Mouse (Mus musculus) heart, embryonic 14.5 days (tissue): Measurements from ENCODE around the gene Map2k2. TPM values are rescaled to one million over a fixed set of nuclear protein-coding genes. Genes with fewer than 3 reads are reported as not detected.
"Not testable (repeated sequence)": the region's sequence is repeated elsewhere in the genome, so short reads cannot be mapped to it uniquely, and the experiment has no call there.

Experiments used
- ATAC-seq: fragments of 200-750 bp; cut with Nextera tagmentation; 2 replicates; pipeline ENCODE4 v1.8.0; 2017; ENCODE audit warnings: low read depth, moderate TSS enrichment; ENCODE audit not compliant: insufficient number of reproducible peaks, insufficient read depth, low FRiP score
- H3K27ac ChIP-seq, 2 experiments: fragments of 200-500 bp in 1 of 2; fragments of 300-500 bp in 1 of 2; sonication (generic) in 1 of 2; replicated peaks in 1 of 2; 2 replicates each; pipeline ENCODE4 v1.5.1; 2012 to 2014; ENCODE audit warnings: low read depth in 2 of 2, low read length in 2 of 2, control low read depth in 1 of 2, mild to moderate bottlenecking in 1 of 2, mixed read lengths in 1 of 2; ENCODE audit not compliant: control insufficient read depth in 1 of 2, insufficient read depth in 1 of 2
- H3K27me3 ChIP-seq: fragments of 300-500 bp; sonication (generic); 2 replicates; pipeline ENCODE4 v1.6.1; 2014; ENCODE audit warnings: mild to moderate bottlenecking, low read length, control low read depth; ENCODE audit not compliant: control insufficient read depth, insufficient read depth
- H3K36me3 ChIP-seq: fragments of 300-500 bp; sonication (generic); 2 replicates; pipeline ENCODE4 v1.6.1; 2014; ENCODE audit warnings: mild to moderate bottlenecking, control low read depth, low read length, mixed read lengths; ENCODE audit not compliant: control insufficient read depth, insufficient read depth
- H3K4me1 ChIP-seq, 2 experiments: fragments of 200-500 bp in 1 of 2; fragments of 300-500 bp in 1 of 2; sonication (generic) in 1 of 2; 2 replicates each; pipeline ENCODE4 v1.6.1; 2012 to 2014; ENCODE audit warnings: low read length in 2 of 2, control low read depth in 1 of 2, mixed read lengths in 1 of 2; ENCODE audit not compliant: control insufficient read depth in 2 of 2, insufficient read depth in 2 of 2
- H3K4me2 ChIP-seq: fragments of 300-500 bp; sonication (generic); 2 replicates; pipeline ENCODE4 v1.6.1; 2014; ENCODE audit warnings: mild to moderate bottlenecking, low read length
- H3K4me3 ChIP-seq, 2 experiments: fragments of 200-500 bp in 1 of 2; fragments of 300-500 bp in 1 of 2; sonication (generic) in 1 of 2; 2 replicates each; pipeline ENCODE4 v1.5.1; 2012 to 2014; ENCODE audit warnings: low read length in 2 of 2, mild to moderate bottlenecking in 2 of 2, control low read depth in 1 of 2, low read depth in 1 of 2, moderate library complexity in 1 of 2; ENCODE audit not compliant: control insufficient read depth in 1 of 2, insufficient read depth in 1 of 2
- H3K9ac ChIP-seq: fragments of 300-500 bp; sonication (generic); 2 replicates; pipeline ENCODE4 v1.6.1; 2014; ENCODE audit warnings: mild to moderate bottlenecking, low read length
- H3K9me3 ChIP-seq: fragments of 300-500 bp; sonication (generic); 2 replicates; pipeline ENCODE4 v1.6.1; 2016; ENCODE audit warnings: low read length, control low read depth; ENCODE audit not compliant: control insufficient read depth
- WGBS: fragments of 180-500 bp; shearing (Covaris S2); extraction: QIAGEN DNeasy Blood & Tissue Kit; methylation state at CpG from one replicate; pipeline ENCODE4 v1.1.7; 2014; 5-methylcytosine and 5-hydroxymethylcytosine counted together
- polyA plus RNA-seq: library from polyadenylated mRNA; unstranded; fragments of >200 nt; fragmentation: Nextera tagmentation; extraction: Ambion mirVana; gene quantifications from 2 replicates; pipeline ENCODE4 v1.2.1, GENCODE M21; 2014

The Map2k2 gene
- polyA plus RNA-seq, 1 experiment from 2014 or later, result 159 TPM

DNA sequence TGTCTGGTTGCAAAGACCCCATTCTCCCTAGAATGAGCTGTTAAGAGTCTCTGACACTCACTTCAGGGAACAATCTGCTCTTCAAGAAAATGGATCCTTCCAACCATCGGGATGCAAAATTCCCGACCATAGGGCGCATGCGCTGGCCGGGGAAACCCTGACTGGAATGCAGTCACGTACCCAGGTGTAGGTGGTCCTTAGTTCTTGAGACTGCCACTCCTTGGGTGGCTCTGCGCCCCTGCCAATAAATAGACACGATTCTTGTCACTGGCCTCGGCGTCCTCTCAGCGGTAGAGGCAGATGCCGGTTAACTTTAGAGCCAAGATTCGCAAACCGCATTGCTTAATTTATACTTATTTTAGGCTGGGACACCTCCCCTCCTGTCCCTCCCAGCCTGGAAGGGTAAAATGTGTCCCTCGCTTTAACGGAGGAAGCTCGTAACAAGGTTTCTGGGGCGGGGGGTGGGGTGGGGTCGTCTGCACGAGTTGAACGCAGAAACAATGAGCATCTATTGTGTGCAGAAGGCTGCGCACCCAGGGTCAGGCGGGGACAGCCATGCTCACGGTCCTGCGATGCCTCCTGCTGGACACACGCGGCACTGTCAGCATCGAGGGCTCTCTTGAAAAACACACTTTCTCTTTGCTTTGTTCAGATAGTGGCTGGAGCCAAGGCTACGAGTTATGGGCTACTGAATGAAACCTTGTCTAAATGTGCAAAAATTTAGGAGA lies 69.1 kb downstream of the Map2k2 start:
- peak overlapping the region; percentile 61 for H3K9ac ChIP-seq
- WGBS, result 4% methylated on average over 29 of the region's 29 CpGs
- H3K9me3 ChIP-seq, result no peaks in the 10 kb centered on the region
- H3K4me3 ChIP-seq, result peak overlapping the region; percentile 37 to 39
- peak overlapping the region; percentile 70 for H3K4me2 ChIP-seq
- peaks cover 25% of the 10 kb centered on the region for H3K36me3 ChIP-seq
- H3K27ac ChIP-seq, result peak overlapping the region in 1 of 2 experiments; percentile 93; a peak in 2 of 4 replicates
- peak; percentile 15; the same call in 1 of the 2 replicates for ATAC-seq
- peaks cover 10 to 38% of the 10 kb centered on the region in 2 experiments; a peak in 3 of 4 replicates for H3K4me1 ChIP-seq
- H3K27me3 ChIP-seq, result no peaks in the 10 kb centered on the region

DNA sequence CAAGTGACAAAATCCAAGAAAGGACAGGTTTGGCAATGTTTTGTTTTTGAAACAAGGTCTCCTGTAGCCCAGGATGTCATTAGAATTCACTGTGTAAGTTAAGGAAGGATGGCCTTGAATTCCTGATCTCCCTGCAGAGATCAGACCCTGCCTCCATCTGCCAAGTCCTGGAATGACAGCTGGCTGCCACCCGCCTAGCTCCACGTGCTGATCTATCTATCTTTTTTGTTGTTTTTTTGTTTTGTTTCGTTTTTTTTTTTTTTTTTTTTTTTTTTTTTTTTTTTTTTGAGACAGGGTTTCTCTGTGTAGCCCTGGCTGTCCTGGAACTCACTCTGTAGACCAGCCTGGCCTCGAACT lies 69.6 kb downstream of the Map2k2 start:
- ATAC-seq, H3K9me3 ChIP-seq, H3K27me3 ChIP-seq: not testable (repeated sequence)
- Histone ChIP-seq H3K4me3 (peak overlapping the region in 1 of 2 experiments; percentile 37; a peak in 2 of 4 replicates), H3K9ac (peak overlapping the region; percentile 61), H3K4me2 (peak overlapping the region; percentile 95), H3K4me1 (peaks cover 10 to 38% of the 10 kb centered on the region in 2 experiments; a peak in 3 of 4 replicates), H3K27ac (peak overlapping the region in 1 of 2 experiments; percentile 93; a peak in 2 of 4 replicates), H3K36me3 (peaks cover 30% of the 10 kb centered on the region)
- WGBS, result 23% methylated on average over 4 of the region's 4 CpGs

DNA sequence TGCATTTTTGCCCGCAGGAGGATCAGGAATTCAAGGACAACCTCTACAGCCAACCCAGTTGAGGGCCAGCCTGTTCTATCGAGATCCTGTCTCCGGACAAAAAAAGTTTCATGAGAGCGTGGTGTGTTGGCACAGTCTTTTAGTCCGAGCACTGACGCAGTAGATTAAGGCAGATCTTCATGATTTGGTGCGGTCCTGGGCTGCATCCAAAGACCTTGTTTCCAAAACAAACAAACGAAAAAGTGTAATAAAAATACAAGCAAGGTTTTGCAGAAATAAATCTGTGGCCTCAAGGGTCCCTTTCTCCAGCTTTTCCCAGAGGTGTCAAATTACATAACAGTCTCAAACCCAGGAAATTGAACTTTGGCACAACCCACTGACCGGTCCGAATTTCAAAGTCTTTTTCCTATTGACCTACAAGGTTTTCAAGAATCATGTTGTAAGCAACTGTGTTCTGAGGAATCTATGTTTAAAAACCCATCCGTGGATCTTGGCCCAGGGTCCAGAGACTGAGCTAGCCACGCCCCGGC lies 70.3 kb downstream of the Map2k2 start:
- Histone ChIP-seq H3K4me3 (peak overlapping the region; percentile 39 to 90), H3K4me1 (peaks cover 10 to 38% of the 10 kb centered on the region in 2 experiments; a peak in 3 of 4 replicates), H3K4me2 (peak overlapping the region; percentile 95), H3K27me3 (no peaks in the 10 kb centered on the region), H3K9ac (peak overlapping the region; percentile 62), H3K27ac (peak overlapping the region; percentile 40 to 93), H3K9me3 (no peaks in the 10 kb centered on the region), H3K36me3 (peaks cover 37% of the 10 kb centered on the region)
- 3% methylated on average over 13 of the region's 13 CpGs for WGBS
- no peak for ATAC-seq

DNA sequence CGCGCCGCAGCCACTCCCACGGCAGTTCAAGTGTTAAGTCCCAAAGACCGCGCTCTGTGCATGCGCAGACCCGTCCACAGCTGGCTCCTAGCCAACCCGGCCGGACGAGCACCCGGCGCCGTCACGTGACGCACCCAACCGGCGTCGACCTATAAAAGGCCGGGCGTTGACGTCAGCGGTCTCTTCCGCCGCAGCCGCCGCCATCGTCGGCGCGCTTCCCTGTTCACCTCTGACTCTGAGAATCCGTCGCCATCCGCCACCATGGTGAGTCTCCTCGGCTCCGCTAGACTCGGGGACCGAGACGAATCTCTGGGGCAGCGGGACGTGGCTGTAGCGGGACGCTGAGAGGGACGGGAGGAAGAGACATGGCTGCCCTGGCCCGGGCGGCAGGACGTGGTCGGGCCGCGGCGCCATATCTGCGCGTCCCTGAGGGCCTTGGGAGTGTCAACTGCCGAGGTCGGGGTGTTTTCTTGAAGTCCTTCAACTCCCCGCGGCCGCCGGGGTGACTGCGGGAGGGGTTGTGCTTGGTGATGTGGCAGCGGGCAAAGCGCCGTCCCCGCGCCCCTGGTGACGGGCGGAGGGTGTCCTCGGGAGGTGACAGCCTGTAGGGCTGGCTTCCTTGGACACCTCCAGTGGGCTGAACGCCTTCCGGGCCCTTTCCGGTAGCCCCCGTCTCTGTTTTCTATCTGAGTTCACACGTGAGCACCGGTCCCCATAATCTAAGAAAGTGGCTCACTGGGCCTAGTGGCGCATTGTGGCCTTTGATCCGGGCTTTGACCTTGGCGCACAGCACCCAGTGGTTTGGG lies 71.0 kb downstream of the Map2k2 start, which contains the start of gene Eef2:
Gene Eef2, plus strand, starts transcription at position 166 of the 806 bp plus-strand sequence.
- peak within 1 kb of the TSS; percentile 76 to 93 for H3K27ac ChIP-seq
- under 1% methylated on average over 77 of the region's 77 CpGs for WGBS
- H3K4me1 ChIP-seq, result peaks cover 10 to 38% of the 10 kb centered on the region in 2 experiments; a peak in 3 of 4 replicates
- peak within 1 kb of the TSS; percentile 98 for H3K9ac ChIP-seq
- H3K4me3 ChIP-seq, result peak within 1 kb of the TSS; percentile 81 to 90
- peak; percentile 73 for ATAC-seq
- peaks cover 44% of the 10 kb centered on the region for H3K36me3 ChIP-seq
- H3K9me3 ChIP-seq, result no peaks in the 10 kb centered on the region
- H3K4me2 ChIP-seq, result peak within 1 kb of the TSS; percentile 95
- H3K27me3 ChIP-seq, result no peaks in the 10 kb centered on the region

DNA sequence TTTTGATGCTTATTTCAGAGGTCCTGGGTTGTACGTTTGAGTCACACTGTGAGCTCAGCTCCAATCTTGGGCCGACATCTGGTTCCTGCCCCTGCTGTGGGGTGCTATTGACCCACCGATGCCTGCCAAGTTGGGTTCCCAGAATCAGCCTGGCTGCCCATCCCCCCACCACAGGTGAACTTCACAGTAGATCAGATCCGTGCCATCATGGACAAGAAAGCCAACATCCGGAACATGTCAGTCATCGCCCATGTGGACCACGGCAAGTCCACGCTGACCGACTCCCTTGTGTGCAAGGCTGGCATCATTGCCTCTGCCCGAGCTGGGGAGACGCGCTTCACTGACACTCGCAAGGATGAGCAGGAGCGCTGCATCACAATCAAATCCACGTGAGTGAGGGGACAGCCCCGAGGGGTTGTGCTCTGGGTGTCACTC lies 71.8 kb downstream of the Map2k2 start:
- 6% methylated on average over 16 of the region's 16 CpGs for WGBS
- Histone ChIP-seq H3K9me3 (no peaks in the 10 kb centered on the region), H3K9ac (peak overlapping the region; percentile 98), H3K4me1 (peaks cover 10 to 46% of the 10 kb centered on the region in 2 experiments; a peak in 3 of 4 replicates), H3K27me3 (no peaks in the 10 kb centered on the region), H3K27ac (peak overlapping the region; percentile 76 to 93), H3K4me2 (peak overlapping the region; percentile 95), H3K36me3 (peaks cover 52% of the 10 kb centered on the region), H3K4me3 (peak overlapping the region; percentile 81 to 90)
- ATAC-seq, result no peak

DNA sequence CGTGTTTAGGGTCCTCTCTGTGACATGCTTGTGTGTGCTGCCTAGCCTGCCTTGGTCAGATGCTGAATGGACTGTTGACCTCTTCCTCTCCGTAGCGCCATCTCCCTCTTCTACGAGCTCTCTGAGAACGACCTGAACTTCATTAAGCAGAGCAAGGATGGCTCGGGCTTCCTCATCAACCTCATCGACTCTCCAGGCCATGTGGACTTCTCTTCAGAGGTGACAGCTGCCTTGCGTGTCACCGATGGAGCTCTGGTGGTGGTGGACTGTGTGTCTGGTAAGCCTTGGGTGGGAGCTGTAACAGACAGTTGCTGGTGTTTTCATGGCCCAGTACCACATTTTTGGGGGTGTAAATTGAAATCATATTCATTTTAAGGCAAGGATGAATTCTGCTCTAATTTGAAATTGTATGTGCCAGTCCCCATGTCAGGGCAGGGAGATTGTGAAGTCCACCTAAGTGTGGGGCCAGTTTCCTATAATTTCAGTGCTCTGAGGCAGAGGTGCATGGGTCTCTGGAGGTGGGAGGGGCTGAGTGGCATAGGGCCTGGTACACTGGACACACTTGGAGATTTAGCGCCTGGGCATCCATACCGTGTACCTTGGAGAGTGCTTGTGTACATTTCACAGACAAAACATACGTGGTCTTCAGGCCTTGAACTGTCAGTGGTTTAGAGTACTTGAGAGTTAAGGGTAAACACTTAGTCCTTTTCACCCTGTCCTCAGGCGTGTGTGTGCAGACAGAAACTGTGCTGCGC lies 72.4 kb downstream of the Map2k2 start:
- H3K9ac ChIP-seq, result peak overlapping the region; percentile 98
- WGBS, result 58% methylated on average over 14 of the region's 14 CpGs
- H3K4me2 ChIP-seq, result peak overlapping the region; percentile 95
- H3K27me3 ChIP-seq, result no peaks in the 10 kb centered on the region
- H3K9me3 ChIP-seq, result no peaks in the 10 kb centered on the region
- ATAC-seq, result no peak
- H3K4me3 ChIP-seq, result peak overlapping the region; percentile 81 to 90
- H3K36me3 ChIP-seq, result peaks cover 54% of the 10 kb centered on the region
- H3K4me1 ChIP-seq, result peaks cover 8 to 46% of the 10 kb centered on the region in 2 experiments; a peak in 3 of 4 replicates
- 0 out of 4 replicates have a peak overlapping the region, but pooled peaks of 1 of the 2 experiments have one; percentile 93 for H3K27ac ChIP-seq
